Mouse (Mus musculus): Measurements from ENCODE around the gene Gm20388. TPM values are rescaled to one million over a fixed set of nuclear protein-coding genes. Genes with fewer than 3 reads are reported as not detected.

Gene Gm20388
- polyA plus RNA-seq, 1 experiment from 2014 or later = 2.5 TPM

DNA sequence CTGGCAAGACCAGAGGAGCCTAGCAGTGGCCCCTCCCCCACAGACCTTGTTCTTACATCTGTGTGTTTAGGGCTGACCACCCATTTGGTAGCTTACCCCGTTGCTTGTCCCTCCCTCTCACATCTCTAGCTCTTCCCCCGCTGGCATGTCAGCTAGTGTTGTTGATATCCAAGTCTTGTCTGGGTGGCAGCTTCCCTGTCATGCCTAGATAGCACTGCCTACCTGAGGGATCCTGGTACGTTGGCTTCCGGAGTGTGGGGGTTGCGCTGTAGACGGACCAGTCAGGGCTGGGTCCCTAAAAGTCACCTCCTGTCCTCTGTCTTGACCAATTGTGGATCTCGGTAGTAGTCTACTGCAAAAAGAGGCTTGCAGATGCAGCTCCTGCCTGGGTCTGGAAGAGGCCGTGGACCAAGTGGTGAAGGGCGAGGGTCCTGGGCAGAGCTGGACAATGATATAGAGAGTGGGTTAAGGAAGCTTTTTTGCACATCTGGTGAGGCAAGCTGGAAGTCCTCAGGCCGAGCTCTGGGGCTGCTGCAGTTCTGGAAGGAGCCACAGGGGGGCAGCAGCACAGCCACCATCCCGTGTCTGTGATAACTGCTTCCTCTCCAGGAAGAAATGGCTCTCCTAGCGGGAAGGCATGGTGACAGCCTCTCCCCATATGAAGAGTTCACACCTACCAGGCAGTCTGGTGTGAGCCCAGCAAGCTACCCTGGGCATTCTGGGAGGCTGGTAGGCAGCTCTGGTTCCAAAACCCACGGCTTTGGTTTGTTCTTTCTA, 659.5 kb downstream of the Gm20388 start:
- no peaks in the 10 kb centered on the region; the same call in 1 of the 2 replicates for H3K27me3 ChIP-seq (ENCODE audit: low read depth, poor library complexity, severe bottlenecking)
- peaks cover 82% of the 10 kb centered on the region for H3K4me1 ChIP-seq
- H3K27ac ChIP-seq = peak overlapping the region; percentile 47
- WGBS = 51% methylated on average over 13 of the region's 13 CpGs
- H3K36me3 ChIP-seq = peaks cover 89% of the 10 kb centered on the region
- peak; percentile 90 for DNase-seq (ENCODE audit: low spot score)
- no peak overlapping the region for H3K4me3 ChIP-seq
- no peaks in the 10 kb centered on the region for H3K9me3 ChIP-seq (replicated peaks)

- 90% methylated on average over 8 of the region's 8 CpGs for WGBS
- Histone ChIP-seq H3K36me3 (peaks cover 99% of the 10 kb centered on the region), H3K4me1 (peaks cover 82% of the 10 kb centered on the region), H3K27ac (0 out of 2 replicates have a peak overlapping the region, but pooled peaks have one; percentile 15), H3K9me3 (replicated peaks) (no peaks in the 10 kb centered on the region), H3K4me3 (no peak overlapping the region), H3K27me3 (ENCODE audit: low read depth, poor library complexity, severe bottlenecking) (no peaks in the 10 kb centered on the region; the same call in 1 of the 2 replicates)
- no peak for DNase-seq (ENCODE audit: low spot score)
These were observed 660.9 kb downstream of the Gm20388 start for GRCm38 (mm10) chr8:120571561-120571960.

- H3K27ac ChIP-seq = no peak overlapping the region
- WGBS = 90% methylated on average over 21 of the region's 21 CpGs
These were observed 661.9 kb downstream of the Gm20388 start for GRCm38 (mm10) chr8:120572534-120572933.

DNA sequence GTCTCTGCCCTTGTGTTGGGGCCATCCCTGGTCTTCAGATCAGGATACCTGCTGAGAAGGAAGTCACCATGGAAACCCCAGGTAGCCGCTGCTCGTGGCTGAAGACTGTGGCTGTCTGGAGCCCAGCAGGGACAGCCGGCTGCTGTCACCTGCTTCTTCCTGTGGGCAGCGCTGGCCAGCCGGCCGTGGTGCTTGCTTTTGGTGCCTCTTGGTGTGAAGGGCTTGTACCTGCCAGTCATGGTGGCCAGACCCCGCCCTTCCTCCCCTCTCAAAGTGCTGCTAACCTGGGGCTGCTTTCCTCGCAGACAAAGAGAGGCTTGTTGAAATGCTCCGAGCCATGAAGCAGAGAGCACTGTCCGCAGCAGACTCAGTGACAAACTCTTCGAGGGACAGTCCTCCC, 663.2 kb downstream of the Gm20388 start:
- Histone ChIP-seq H3K36me3 (peaks cover 99% of the 10 kb centered on the region), H3K9me3 (replicated peaks) (no peaks in the 10 kb centered on the region), H3K27me3 (ENCODE audit: low read depth, poor library complexity, severe bottlenecking) (no peaks in the 10 kb centered on the region; the same call in 1 of the 2 replicates), H3K4me3 (no peak overlapping the region), H3K27ac (0 out of 2 replicates have a peak overlapping the region, but pooled peaks have one; percentile 6), H3K4me1 (peaks cover 72% of the 10 kb centered on the region)
- WGBS = 82% methylated on average over 11 of the region's 11 CpGs
- no peak for DNase-seq (ENCODE audit: low spot score)

More at GRCm38 (mm10) chr8:120572534-120572933, 661.9 kb downstream of the Gm20388 start:
- H3K9me3 ChIP-seq (replicated peaks) = no peaks in the 10 kb centered on the region
- no peaks in the 10 kb centered on the region; the same call in 1 of the 2 replicates for H3K27me3 ChIP-seq (ENCODE audit: low read depth, poor library complexity, severe bottlenecking)
- H3K4me1 ChIP-seq = peaks cover 76% of the 10 kb centered on the region
- H3K36me3 ChIP-seq = peaks cover 99% of the 10 kb centered on the region
- no peak for DNase-seq (ENCODE audit: low spot score)
- H3K4me3 ChIP-seq = no peak overlapping the region

- Histone ChIP-seq H3K9me3 (replicated peaks) (no peaks in the 10 kb centered on the region), H3K36me3 (peaks cover 99% of the 10 kb centered on the region), H3K27me3 (ENCODE audit: low read depth, poor library complexity, severe bottlenecking) (no peaks in the 10 kb centered on the region; the same call in 1 of the 2 replicates), H3K4me1 (peaks cover 62% of the 10 kb centered on the region), H3K4me3 (no peak overlapping the region), H3K27ac (no peak overlapping the region)
- WGBS = 80% methylated on average over 19 of the region's 19 CpGs
- DNase-seq (ENCODE audit: low spot score) = no peak
These were observed 664.3 kb downstream of the Gm20388 start for GRCm38 (mm10) chr8:120574941-120575340.

- no peak for DNase-seq (ENCODE audit: low spot score)
These were observed 665.2 kb downstream of the Gm20388 start for GRCm38 (mm10) chr8:120575801-120576200.

DNA sequence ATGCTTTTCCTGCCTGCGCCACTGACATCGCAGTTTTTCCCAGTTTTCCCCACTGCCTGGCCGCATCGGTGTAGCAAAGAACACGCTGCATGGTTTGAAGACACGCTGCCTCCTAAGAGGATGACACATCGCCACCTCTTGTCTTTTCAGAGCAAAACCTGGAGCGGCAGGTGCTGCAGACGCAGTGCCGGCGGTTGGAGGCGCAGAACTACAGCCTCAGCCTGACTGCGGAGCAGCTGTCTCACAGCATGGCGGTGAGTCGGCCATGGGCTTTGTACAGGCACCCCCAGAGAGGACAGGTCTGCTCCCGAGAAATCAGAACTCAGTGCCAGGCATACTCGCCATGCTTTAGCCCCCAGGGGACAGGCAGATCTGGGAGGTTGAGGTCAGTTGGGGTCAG, 667.2 kb downstream of the Gm20388 start:
- Histone ChIP-seq H3K27me3 (ENCODE audit: low read depth, poor library complexity, severe bottlenecking) (no peaks in the 10 kb centered on the region; the same call in 1 of the 2 replicates), H3K9me3 (replicated peaks) (no peaks in the 10 kb centered on the region), H3K36me3 (peaks cover 100% of the 10 kb centered on the region), H3K4me1 (peaks cover 42% of the 10 kb centered on the region), H3K4me3 (no peak overlapping the region), H3K27ac (no peak overlapping the region)
- no peak for DNase-seq (ENCODE audit: low spot score)
- 93% methylated on average over 17 of the region's 17 CpGs for WGBS

More at GRCm38 (mm10) chr8:120575801-120576200, 665.2 kb downstream of the Gm20388 start:
- WGBS = 44% methylated on average over 9 of the region's 9 CpGs
- H3K9me3 ChIP-seq (replicated peaks) = no peaks in the 10 kb centered on the region
- peaks cover 58% of the 10 kb centered on the region for H3K4me1 ChIP-seq
- H3K4me3 ChIP-seq = no peak overlapping the region
- no peaks in the 10 kb centered on the region; the same call in 1 of the 2 replicates for H3K27me3 ChIP-seq (ENCODE audit: low read depth, poor library complexity, severe bottlenecking)
- peak overlapping the region; percentile 70 for H3K27ac ChIP-seq
- H3K36me3 ChIP-seq = peaks cover 100% of the 10 kb centered on the region

DNA sequence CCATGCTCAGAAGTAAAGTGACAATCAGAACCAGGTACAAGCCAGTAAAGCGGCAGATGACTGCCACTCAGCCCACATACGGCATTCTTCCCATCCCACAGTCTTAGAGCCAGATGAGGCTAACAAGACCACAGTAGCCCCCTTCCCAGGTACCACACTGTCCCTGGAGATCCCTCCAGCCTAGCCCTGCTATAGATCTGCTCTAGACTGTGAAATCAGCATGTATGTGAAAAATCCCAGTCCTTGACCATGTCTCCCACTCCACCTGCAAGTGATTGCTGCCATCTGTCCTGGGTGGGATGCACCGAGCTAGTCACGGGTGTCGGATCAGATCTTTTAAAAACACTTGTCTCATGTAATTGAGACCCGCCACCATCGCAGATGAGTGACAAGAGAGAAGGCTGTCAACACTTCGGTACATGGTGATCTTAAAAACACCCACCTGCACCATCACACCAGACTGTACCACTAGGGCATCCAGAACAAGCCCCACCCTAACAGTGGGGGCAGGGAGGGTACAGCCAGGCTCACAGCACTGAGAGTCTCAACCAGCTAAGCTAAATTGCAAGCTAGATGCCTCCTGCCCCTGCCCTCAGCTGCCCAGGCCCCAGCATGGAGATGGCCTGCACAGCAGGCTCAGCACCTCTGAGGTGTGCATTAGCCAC, 669.8 kb downstream of the Gm20388 start:
- Histone ChIP-seq H3K4me1 (peaks cover 18% of the 10 kb centered on the region), H3K27ac (no peak overlapping the region; the same call in 1 of the 2 replicates), H3K36me3 (peaks cover 97% of the 10 kb centered on the region), H3K27me3 (ENCODE audit: low read depth, poor library complexity, severe bottlenecking) (no peaks in the 10 kb centered on the region), H3K9me3 (replicated peaks) (no peaks in the 10 kb centered on the region), H3K4me3 (no peak overlapping the region)
- WGBS = 94% methylated on average over 8 of the region's 8 CpGs
- no peak for DNase-seq (ENCODE audit: low spot score)

- 93% methylated on average over 12 of the region's 12 CpGs for WGBS
- DNase-seq (ENCODE audit: low spot score) = no peak
- H3K36me3 ChIP-seq = peaks cover 96% of the 10 kb centered on the region
These were observed 670.7 kb downstream of the Gm20388 start for GRCm38 (mm10) chr8:120581329-120581728.

GRCm38 (mm10) chr8:120581811-120582210, 671.2 kb downstream of the Gm20388 start:
- H3K4me1 ChIP-seq = peaks cover 9% of the 10 kb centered on the region
- no peaks in the 10 kb centered on the region for H3K9me3 ChIP-seq (replicated peaks)
- WGBS = 93% methylated on average over 8 of the region's 8 CpGs
- H3K36me3 ChIP-seq = peaks cover 95% of the 10 kb centered on the region
- no peaks in the 10 kb centered on the region for H3K27me3 ChIP-seq (ENCODE audit: low read depth, poor library complexity, severe bottlenecking)
- H3K27ac ChIP-seq = no peak overlapping the region
- H3K4me3 ChIP-seq = no peak overlapping the region
- DNase-seq (ENCODE audit: low spot score) = no peak

More at GRCm38 (mm10) chr8:120581329-120581728, 670.7 kb downstream of the Gm20388 start:
- Histone ChIP-seq H3K27me3 (ENCODE audit: low read depth, poor library complexity, severe bottlenecking) (no peaks in the 10 kb centered on the region), H3K27ac (no peak overlapping the region), H3K9me3 (replicated peaks) (no peaks in the 10 kb centered on the region), H3K4me3 (no peak overlapping the region), H3K4me1 (peaks cover 9% of the 10 kb centered on the region)

DNA sequence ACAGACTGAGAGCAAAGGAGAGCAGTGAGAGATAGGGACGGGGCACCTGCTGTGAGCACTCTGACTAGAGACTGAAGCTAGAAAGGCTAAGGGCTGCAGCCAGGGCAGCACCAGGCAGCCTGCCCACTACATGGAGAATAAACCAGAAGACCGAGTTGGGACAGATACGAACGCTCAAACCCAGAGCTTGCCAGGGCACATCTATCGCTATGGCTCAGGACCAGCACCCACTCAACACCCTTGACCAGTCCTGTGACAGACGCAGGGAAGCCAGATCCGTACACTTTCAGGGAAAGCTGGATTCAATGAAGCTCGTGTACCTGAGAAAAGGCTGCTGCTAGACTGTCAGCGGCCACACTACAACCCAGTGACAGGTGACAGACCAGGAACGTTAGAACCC, 674.9 kb downstream of the Gm20388 start:
- 93% methylated on average over 10 of the region's 10 CpGs for WGBS
- Histone ChIP-seq H3K27ac (no peak overlapping the region), H3K36me3 (peaks cover 67% of the 10 kb centered on the region), H3K4me1 (peaks cover 33% of the 10 kb centered on the region), H3K27me3 (ENCODE audit: low read depth, poor library complexity, severe bottlenecking) (no peaks in the 10 kb centered on the region), H3K9me3 (replicated peaks) (no peaks in the 10 kb centered on the region), H3K4me3 (no peak overlapping the region)
- no peak for DNase-seq (ENCODE audit: low spot score)

DNA sequence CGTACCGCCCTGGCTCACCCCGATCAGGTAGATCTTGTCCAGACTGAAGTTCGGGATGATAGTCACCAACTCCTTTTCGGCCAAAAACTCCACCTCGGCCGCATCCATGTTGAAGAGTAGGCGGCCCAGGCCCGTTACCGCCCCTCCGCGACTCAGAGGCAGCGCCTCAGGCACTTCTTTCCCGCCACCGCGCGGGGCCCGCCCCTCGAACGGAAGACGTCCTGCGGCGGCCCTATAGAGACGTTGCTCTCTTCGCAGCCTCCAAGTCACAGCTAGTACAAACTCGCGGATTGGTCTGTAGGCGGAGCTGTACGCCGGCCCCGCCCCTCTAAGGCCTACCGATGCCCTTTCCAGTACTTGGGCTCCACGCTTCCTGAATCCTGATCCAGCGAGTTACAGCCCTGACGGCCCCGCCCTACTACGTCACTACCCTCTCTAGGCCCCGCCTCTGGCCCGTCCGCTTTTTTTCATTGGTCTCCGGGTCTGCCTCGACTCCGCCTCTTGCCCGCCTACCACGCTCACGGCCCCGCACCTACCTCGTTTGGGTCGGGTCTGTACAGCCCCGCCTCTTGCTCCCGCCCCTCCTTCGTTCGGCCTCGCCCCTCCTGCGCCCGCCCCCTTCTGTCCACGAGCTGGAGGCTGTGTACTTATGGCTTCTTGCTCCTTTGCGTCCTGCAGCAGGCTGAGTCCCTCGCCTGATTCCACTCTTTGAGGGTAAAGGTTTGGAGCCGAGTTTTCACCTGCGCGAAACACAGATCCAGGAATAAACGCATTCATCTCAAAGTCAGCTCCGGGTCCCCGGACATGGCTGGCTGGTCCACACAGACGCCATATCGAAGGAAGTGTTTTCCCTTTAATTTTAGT, 678.5 kb downstream of the Gm20388 start, which contains the start of gene Gins2:
Gins2 (minus strand) TSS at position 397 of the 864 bp plus-strand sequence.
- DNase-seq (ENCODE audit: low spot score) = peak; percentile 98
- peaks cover 33% of the 10 kb centered on the region for H3K36me3 ChIP-seq
- H3K9me3 ChIP-seq (replicated peaks) = no peaks in the 10 kb centered on the region
- H3K4me3 ChIP-seq = peak within 1 kb of the TSS; percentile 91
- H3K27ac ChIP-seq = peak within 1 kb of the TSS; percentile 93
- H3K27me3 ChIP-seq (ENCODE audit: low read depth, poor library complexity, severe bottlenecking) = no peaks in the 10 kb centered on the region
- H3K4me1 ChIP-seq = peaks cover 40% of the 10 kb centered on the region
- 1% methylated on average over 67 of the region's 67 CpGs for WGBS
